Mouse (Mus musculus): Measurements from ENCODE around the gene Dcxr.
"Not testable (repeated sequence)": the region's sequence is repeated elsewhere in the genome, so short reads cannot be mapped to it uniquely, and the experiment has no call there.

DNA sequence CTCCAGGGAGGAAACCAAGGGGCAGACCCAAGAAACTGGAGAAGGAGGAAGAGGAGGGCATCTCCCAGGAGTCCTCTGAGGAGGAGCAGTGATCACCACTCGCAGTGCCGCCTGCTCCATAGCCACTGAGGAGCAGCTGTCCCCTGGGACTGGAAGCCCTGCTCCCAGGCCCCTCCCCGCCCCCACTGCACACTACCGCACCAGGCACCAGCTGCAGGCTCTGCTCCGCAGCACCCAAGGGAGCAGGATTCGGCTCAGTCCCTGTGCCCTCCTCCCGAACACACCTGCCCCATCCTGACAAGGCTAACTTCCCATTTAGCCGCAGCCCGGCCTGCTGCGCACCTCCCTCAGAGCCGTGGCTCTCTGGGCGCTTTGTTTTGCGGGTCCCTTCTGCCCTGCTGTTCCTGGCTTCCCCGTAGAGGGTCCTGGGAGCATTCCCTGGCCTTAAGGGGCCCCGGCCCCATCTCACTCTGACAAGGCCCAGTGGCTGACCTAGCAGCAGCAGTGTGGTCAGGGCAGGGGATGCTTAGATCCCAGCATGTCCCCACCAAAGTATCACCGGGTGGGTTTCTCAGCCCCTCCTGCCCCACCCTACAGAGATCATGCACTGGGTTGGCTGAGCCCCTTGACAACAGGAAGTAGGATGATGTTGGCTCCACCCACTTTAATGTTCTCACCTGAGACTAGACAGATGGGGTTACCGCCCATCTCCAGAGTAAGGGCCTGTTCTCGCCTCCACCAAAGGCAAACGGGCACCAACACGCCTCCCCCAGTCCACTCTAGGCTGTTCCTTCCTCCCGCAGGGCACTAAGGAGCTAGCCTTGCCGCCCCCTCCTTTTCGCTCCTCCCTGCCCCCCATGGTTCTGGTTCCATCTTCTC lies 36.3 kb upstream of the Dcxr start:
- TF ChIP-seq CTCF (IDR thresholded peaks at IDR 0.05; ENCODE audit: extremely low read depth, insufficient read length, insufficient replicate concordance, low read depth, low read length); POLR2A (IDR thresholded peaks at IDR 0.05; ENCODE audit: low read depth, low read length): not testable (repeated sequence)
